In the genomic region with DNA sequence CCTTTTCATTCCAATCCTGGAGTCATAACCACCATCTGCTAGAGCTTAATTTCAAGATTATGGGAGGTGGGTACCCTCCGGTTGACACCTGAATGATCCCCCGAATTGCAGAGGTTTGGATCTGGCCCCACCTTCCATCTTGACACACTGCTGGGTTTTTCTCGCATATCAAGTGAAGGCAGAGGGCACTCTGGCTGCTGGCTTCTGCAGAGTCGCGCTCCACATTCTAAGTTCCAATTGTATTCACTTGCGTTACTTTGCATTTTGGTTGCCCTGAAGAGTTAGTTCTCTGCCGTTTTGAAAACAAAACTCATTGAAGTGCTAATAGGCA, we compare ENCODE assay signal across 8 mouse cellular contexts.
DNase-seq lines count a peak whose midpoint lies in the region; ATAC-seq and TF ChIP-seq lines count a peak whose summit lies in the region.

No protein-coding gene starts in this region.

- peak overlapping the region; percentile 73 for H3K27ac ChIP-seq in left cerebral cortex, adult 2 months
- peak overlapping the region; percentile 84 for H3K27ac ChIP-seq in forebrain, embryonic 11.5 days (ENCODE audit: low read depth, low read length)
- no peak overlapping the region for H3K27ac ChIP-seq in intestine, postnatal 0 days (ENCODE audit: low read depth, low read length)
- H3K27ac ChIP-seq in neural tube, embryonic 12.5 days = no peak overlapping the region; the same call in 1 of the 2 replicates

- H3K4me2 ChIP-seq in forebrain, embryonic 11.5 days (ENCODE audit: low read depth, low read length, severe bottlenecking) = peak overlapping the region; percentile 97
- peak overlapping the region; percentile 99 for H3K4me2 ChIP-seq in intestine, postnatal 0 days (replicated peaks; ENCODE audit: low read depth)
- H3K4me2 ChIP-seq in neural tube, embryonic 12.5 days (replicated peaks) = peak overlapping the region; percentile 89

- no peaks in the 10 kb centered on the region for H3K4me1 ChIP-seq in forebrain, embryonic 11.5 days (replicated peaks; ENCODE audit: control insufficient read depth, insufficient read depth, low read length)
- no peaks in the 10 kb centered on the region for H3K4me1 ChIP-seq in intestine, postnatal 0 days (replicated peaks; ENCODE audit: control insufficient read depth, insufficient read depth, low read length)
- H3K4me1 ChIP-seq in neural tube, embryonic 12.5 days = peaks cover 9% of the 10 kb centered on the region; the same call in 1 of the 2 replicates

- TF ChIP-seq CTCF in left cerebral cortex, adult 2 months (IDR thresholded peaks at IDR 0.05) = no peak
- TF ChIP-seq CTCF in intestine, postnatal 0 days (IDR thresholded peaks at IDR 0.05; ENCODE audit: low read depth) = no peak

- no peaks in the 10 kb centered on the region for H3K27me3 ChIP-seq in forebrain, embryonic 11.5 days (ENCODE audit: control insufficient read depth, insufficient read depth, low read length)
- H3K27me3 ChIP-seq in intestine, postnatal 0 days (replicated peaks; ENCODE audit: control insufficient read depth, insufficient read depth, low read length) = no peaks in the 10 kb centered on the region
- no peaks in the 10 kb centered on the region for H3K27me3 ChIP-seq in neural tube, embryonic 12.5 days (replicated peaks)

- peak overlapping the region; percentile 86 for H3K9ac ChIP-seq in forebrain, embryonic 11.5 days (ENCODE audit: low read length)
- H3K9ac ChIP-seq in intestine, postnatal 0 days (ENCODE audit: low read depth, low read length) = 0 out of 2 replicates have a peak overlapping the region, but pooled peaks have one; percentile 37
- H3K9ac ChIP-seq in neural tube, embryonic 12.5 days = peak overlapping the region; percentile 70

- H3K9me3 ChIP-seq in forebrain, embryonic 11.5 days (ENCODE audit: control insufficient read depth, low read length) = peaks cover 3% of the 10 kb centered on the region; the same call in 1 of the 2 replicates
- H3K9me3 ChIP-seq in intestine, postnatal 0 days (ENCODE audit: control insufficient read depth) = no peaks in the 10 kb centered on the region
- no peaks in the 10 kb centered on the region for H3K9me3 ChIP-seq in neural tube, embryonic 12.5 days

- no peak for DNase-seq in left cerebral cortex, adult 2 months (ENCODE audit: extremely low spot score in 1 of 2, low spot score in 2 of 2)
- DNase-seq in left cerebral cortex, postnatal 4 days = no peak
- DNase-seq in forebrain, embryonic 11.5 days (ENCODE audit: low spot score) = peak; percentile 51
- DNase-seq in retina, embryonic 14.5 days (ENCODE audit: low spot score) = no peak
- DNase-seq in cerebellum, adult 18-20 months = no peak
- DNase-seq in layer of hippocampus, adult 11-12 months (ENCODE audit: low spot score) = no peak

- H3K4me3 ChIP-seq in left cerebral cortex, adult 2 months = peak overlapping the region; percentile 58
- H3K4me3 ChIP-seq in forebrain, embryonic 11.5 days (ENCODE audit: low read depth, low read length) = peak overlapping the region; percentile 47
- H3K4me3 ChIP-seq in intestine, postnatal 0 days (ENCODE audit: low read depth, low read length) = peak overlapping the region; percentile 51; the same call in 1 of the 2 replicates
- peak overlapping the region; percentile 46 for H3K4me3 ChIP-seq in neural tube, embryonic 12.5 days

- peak; percentile 40 for ATAC-seq in forebrain, embryonic 11.5 days (replicated peaks; ENCODE audit: low FRiP score)
- no peak for ATAC-seq in intestine, postnatal 0 days
- peak; percentile 25 for ATAC-seq in neural tube, embryonic 12.5 days (ENCODE audit: low FRiP score, low read depth)

- WGBS in forebrain, embryonic 11.5 days = 16% methylated on average over 7 of the region's 7 CpGs
- WGBS in intestine, postnatal 0 days = 32% methylated on average over 7 of the region's 7 CpGs
- 12% methylated on average over 7 of the region's 7 CpGs for WGBS in neural tube, embryonic 12.5 days

- no peaks in the 10 kb centered on the region for H3K36me3 ChIP-seq in forebrain, embryonic 11.5 days (ENCODE audit: control insufficient read depth, insufficient read depth, low read length)
- no peaks in the 10 kb centered on the region for H3K36me3 ChIP-seq in intestine, postnatal 0 days (ENCODE audit: control insufficient read depth, insufficient read depth)
- H3K36me3 ChIP-seq in neural tube, embryonic 12.5 days = no peaks in the 10 kb centered on the region

- intact Hi-C loops in left cerebral cortex, adult 2 months (cut with DNase I) = loop anchor here (1.0 to 5.0 kb wide), 3 partner anchors 84 to 172 kb away; a partner anchor contains a TSS
- intact Hi-C loops in left cerebral cortex, postnatal 4 days (cut with DNase I) = loop anchor here (5.0 kb wide), 1 partner anchor 174 kb away; a partner anchor contains a TSS

Comparison
In these comparisons a context has a peak if more than half of its experiments do, and no peak if none do; other contexts are left out.
1. H3K27ac ChIP-seq: peak in left cerebral cortex, adult 2 months (single experiment) and forebrain, embryonic 11.5 days (single experiment); none in intestine, postnatal 0 days (single experiment) and neural tube, embryonic 12.5 days (single experiment).
2. Peak in every context shown above with its lines, with median percentiles within 50 percentile points of each other: H3K4me3 ChIP-seq, H3K4me2 ChIP-seq and H3K9ac ChIP-seq.